Mouse (Mus musculus) liver, embryonic 11.5 days (tissue): ENCODE measurements at regions not wholly inside any gene's neighbourhood (a gene's known extent, or its start where the extent isn't known, plus 50 kb on each side); places are given as distances from the start of the nearest gene placed in this dataset.
"Not testable (repeated sequence)": the region's sequence is repeated elsewhere in the genome, so short reads cannot be mapped to it uniquely, and the experiment has no call there.

Experiments
- ATAC-seq: fragments of 200-750 bp; cut with Nextera tagmentation; replicated peaks from 2 replicates; pipeline ENCODE4 v1.8.0; 2017; ENCODE audit warnings: moderate number of reproducible peaks, mild to moderate bottlenecking, moderate TSS enrichment, moderate library complexity; ENCODE audit not compliant: low FRiP score
- DNase-seq: peaks from one replicate; pipeline ENCODE4 v3.0.0-alpha.2; 2017; ENCODE audit warnings: low spot score
- H3K27ac ChIP-seq: fragments of 300-500 bp; sonication (generic); 2 replicates; pipeline ENCODE4 v1.5.1; 2014; ENCODE audit warnings: mild to moderate bottlenecking, low read depth, low read length, control low read depth
- H3K27me3 ChIP-seq: fragments of 300-500 bp; sonication (generic); replicated peaks from 2 replicates; pipeline ENCODE4 v1.6.1; 2014; ENCODE audit warnings: low read length, mixed read lengths; ENCODE audit not compliant: control insufficient read depth, insufficient read depth
- H3K36me3 ChIP-seq: fragments of 300-500 bp; sonication (generic); 2 replicates; pipeline ENCODE4 v1.6.1; 2014; ENCODE audit warnings: mild to moderate bottlenecking, low read length, moderate library complexity, mixed read lengths; ENCODE audit not compliant: control insufficient read depth, insufficient read depth
- H3K4me1 ChIP-seq: fragments of 300-500 bp; sonication (generic); replicated peaks from 2 replicates; pipeline ENCODE4 v1.6.1; 2014; ENCODE audit warnings: low read length, mixed read lengths; ENCODE audit not compliant: control insufficient read depth, insufficient read depth
- H3K4me2 ChIP-seq: fragments of 300-500 bp; sonication (generic); 2 replicates; pipeline ENCODE4 v1.6.1; 2014; ENCODE audit warnings: mild to moderate bottlenecking, control low read depth, moderate library complexity
- H3K4me3 ChIP-seq: fragments of 300-500 bp; sonication (generic); 2 replicates; pipeline ENCODE4 v1.5.1; 2014; ENCODE audit warnings: low read depth, low read length, control low read depth
- H3K9ac ChIP-seq: fragments of 300-500 bp; sonication (generic); 2 replicates; pipeline ENCODE4 v1.6.1; 2014; ENCODE audit warnings: low read depth, low read length, control low read depth
- H3K9me3 ChIP-seq: fragments of 300-500 bp; sonication (generic); 2 replicates; pipeline ENCODE4 v1.6.1; 2016; ENCODE audit warnings: low read length, inconsistent platforms, mixed read lengths; ENCODE audit not compliant: control insufficient read depth
- WGBS: fragments of 180-500 bp; shearing (Covaris S2); extraction: QIAGEN DNeasy Blood & Tissue Kit; methylation state at CpG from one replicate; pipeline ENCODE4 v1.1.7; 2014; 5-methylcytosine and 5-hydroxymethylcytosine counted together

GRCm38 (mm10) chr1:136680173-136680572 lies 55.5 kb downstream of the Zfp281 start:
- Histone ChIP-seq H3K36me3 (no peaks in the 10 kb centered on the region), H3K9me3 (no peaks in the 10 kb centered on the region), H3K27me3 (no peaks in the 10 kb centered on the region), H3K4me2 (no peak overlapping the region), H3K4me1 (0 out of 2 replicates have a peak, but pooled peaks cover 3% of the 10 kb centered on the region), H3K9ac (no peak overlapping the region), H3K4me3 (no peak overlapping the region), H3K27ac (no peak overlapping the region)
- DNase-seq (no peak), ATAC-seq (no peak)
- WGBS, result 88% methylated on average over 3 of the region's 3 CpGs

DNA sequence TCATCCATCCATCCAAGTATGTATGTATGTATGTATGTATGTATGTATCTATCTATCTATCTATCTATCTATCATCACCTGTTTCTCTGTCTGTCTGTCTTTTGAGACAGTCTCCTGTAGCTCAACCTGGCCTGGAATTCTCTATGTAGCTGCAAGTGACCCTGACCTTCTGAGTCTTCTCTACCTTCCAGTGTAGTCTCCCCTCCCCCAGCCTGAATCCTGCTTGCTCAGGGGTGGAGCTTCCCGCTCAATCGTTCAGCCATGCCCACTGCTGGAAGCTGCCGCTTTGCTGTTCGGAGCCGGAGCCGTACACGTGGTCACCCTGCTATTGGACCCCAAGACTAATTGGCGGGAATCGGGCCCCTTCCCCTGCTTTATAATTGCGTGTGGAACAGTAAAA lies 57.6 kb downstream of the Zfp281 start:
- H3K27me3 ChIP-seq, H3K4me3 ChIP-seq, H3K4me2 ChIP-seq, H3K9me3 ChIP-seq, H3K4me1 ChIP-seq, H3K9ac ChIP-seq, H3K36me3 ChIP-seq, ATAC-seq, H3K27ac ChIP-seq, DNase-seq: not testable (repeated sequence)
- WGBS, result 60% methylated on average over 10 of the region's 10 CpGs

DNA sequence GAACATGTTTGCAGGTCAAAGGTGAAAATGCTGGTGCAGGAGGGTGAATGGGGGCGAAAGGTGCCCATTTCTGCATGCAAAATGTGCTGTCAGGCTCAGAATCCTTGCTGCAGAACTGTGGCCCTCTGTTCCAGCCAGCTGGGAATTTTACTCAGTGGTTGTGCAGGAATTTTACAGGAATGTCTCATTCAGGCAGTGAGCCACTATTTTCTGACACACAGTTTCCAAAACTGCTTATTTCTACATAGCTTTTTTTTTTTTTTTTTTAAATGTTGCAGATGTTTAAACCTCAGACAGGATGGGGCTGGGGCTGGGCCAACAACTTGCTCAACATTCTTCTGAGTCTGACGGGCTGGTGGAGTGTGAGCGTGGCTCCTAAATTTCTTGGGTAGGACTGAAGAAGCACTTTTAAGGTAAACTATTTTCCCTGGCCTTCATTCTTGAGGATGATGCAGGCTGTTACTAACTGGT lies 58.4 kb downstream of the Zfp281 start:
- no peaks in the 10 kb centered on the region for H3K4me1 ChIP-seq
- no peaks in the 10 kb centered on the region for H3K9me3 ChIP-seq
- no peak overlapping the region for H3K4me3 ChIP-seq
- no peaks in the 10 kb centered on the region for H3K36me3 ChIP-seq
- H3K27ac ChIP-seq, result no peak overlapping the region
- DNase-seq (no peak), ATAC-seq (no peak)
- H3K27me3 ChIP-seq, result no peaks in the 10 kb centered on the region
- no peak overlapping the region for H3K9ac ChIP-seq
- H3K4me2 ChIP-seq, result no peak overlapping the region
- 78% methylated on average over 3 of the region's 3 CpGs for WGBS

GRCm38 (mm10) chr1:136683561-136684131 lies 58.9 kb downstream of the Zfp281 start:
- ATAC-seq (no peak), DNase-seq (no peak)
- 75% methylated on average over 10 of the region's 10 CpGs for WGBS
- no peak overlapping the region for H3K9ac ChIP-seq
- H3K4me1 ChIP-seq, result no peaks in the 10 kb centered on the region
- no peak overlapping the region for H3K4me3 ChIP-seq
- H3K36me3 ChIP-seq, result no peaks in the 10 kb centered on the region
- H3K27me3 ChIP-seq, result no peaks in the 10 kb centered on the region
- no peak overlapping the region for H3K4me2 ChIP-seq
- no peak overlapping the region for H3K27ac ChIP-seq
- no peaks in the 10 kb centered on the region for H3K9me3 ChIP-seq

GRCm38 (mm10) chr1:136684481-136684880 lies 59.8 kb downstream of the Zfp281 start:
- Histone ChIP-seq H3K9me3 (no peaks in the 10 kb centered on the region), H3K27me3 (no peaks in the 10 kb centered on the region), H3K4me3 (no peak overlapping the region), H3K9ac (no peak overlapping the region), H3K36me3 (no peaks in the 10 kb centered on the region), H3K4me2 (no peak overlapping the region), H3K27ac (no peak overlapping the region), H3K4me1 (no peaks in the 10 kb centered on the region)
- DNase-seq (no peak), ATAC-seq (no peak)
- 84% methylated on average over 5 of the region's 5 CpGs for WGBS

DNA sequence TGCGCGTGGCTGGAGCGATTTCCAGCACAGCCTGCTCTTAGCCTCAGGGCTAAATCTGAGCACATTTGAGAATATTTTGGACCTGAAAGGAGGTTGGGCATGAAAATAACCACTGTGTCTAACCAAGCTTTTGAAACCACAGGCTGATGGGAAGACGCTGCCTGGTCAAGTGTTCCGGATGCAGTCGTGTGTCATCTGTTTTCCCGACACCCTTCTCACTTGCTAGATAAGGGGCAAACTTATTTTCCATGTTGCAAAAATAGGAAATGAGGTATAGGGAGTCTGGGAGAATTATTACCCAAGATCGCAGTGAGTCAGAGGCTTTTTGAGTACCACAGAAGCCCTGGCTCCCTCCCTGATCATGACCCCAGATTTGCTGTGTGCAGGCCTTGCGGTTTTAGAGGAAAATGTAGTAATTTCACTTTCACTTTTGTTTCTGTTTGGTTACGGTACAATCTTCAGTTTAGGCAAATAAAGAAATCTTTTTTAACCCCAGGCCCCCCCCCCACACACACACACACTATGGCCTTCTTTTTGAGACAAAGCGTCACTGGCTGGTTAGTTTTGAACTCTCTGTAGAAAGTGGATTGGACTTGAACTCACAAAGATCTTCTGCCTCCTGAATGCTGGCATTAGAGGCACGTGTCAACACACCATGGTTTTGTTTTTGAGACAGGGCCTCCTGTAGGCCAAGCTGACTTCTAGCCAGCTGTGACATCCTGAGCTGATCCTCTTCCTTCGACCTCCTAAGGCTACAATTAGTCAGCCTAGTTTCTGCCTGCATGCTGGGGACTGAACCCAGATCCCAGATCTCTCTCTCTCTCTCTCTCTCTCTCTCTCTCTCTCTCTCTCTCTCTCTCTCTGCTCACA lies 60.7 kb downstream of the Zfp281 start:
- ATAC-seq (peak; percentile 42), DNase-seq (no peak)
- peak overlapping the region; percentile 28 for H3K4me3 ChIP-seq
- H3K4me2 ChIP-seq, result peak overlapping the region; percentile 57
- no peaks in the 10 kb centered on the region for H3K9me3 ChIP-seq
- 52% methylated on average over 13 of the region's 13 CpGs for WGBS
- H3K9ac ChIP-seq, result peak overlapping the region; percentile 28; the same call in 1 of the 2 replicates
- H3K27ac ChIP-seq, result peak overlapping the region; percentile 41; the same call in 1 of the 2 replicates
- H3K27me3 ChIP-seq, result no peaks in the 10 kb centered on the region
- H3K4me1 ChIP-seq, result no peaks in the 10 kb centered on the region
- H3K36me3 ChIP-seq, result no peaks in the 10 kb centered on the region

DNA sequence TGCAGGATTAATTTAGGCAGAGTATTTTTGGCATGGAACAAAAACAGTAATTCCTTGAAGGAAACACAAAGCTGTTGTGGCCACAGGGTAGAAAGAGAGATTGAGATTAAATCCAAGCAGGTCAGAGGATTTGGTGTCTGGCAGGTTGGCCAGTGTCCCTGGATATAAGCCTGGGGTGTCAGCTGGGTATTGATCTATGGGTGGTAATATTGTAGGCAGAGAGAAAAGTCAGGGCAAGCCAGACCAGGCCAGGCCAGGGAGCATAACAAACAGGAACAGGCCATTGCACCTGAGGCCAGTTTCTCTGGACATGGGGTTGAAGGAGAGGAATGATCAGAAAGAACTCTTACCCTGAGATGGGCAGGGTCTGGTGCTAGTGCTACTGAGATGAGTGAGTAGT lies 61.8 kb downstream of the Zfp281 start:
- ATAC-seq (no peak), DNase-seq (no peak)
- no peaks in the 10 kb centered on the region for H3K36me3 ChIP-seq
- H3K9me3 ChIP-seq, result no peaks in the 10 kb centered on the region
- H3K9ac ChIP-seq, result no peak overlapping the region
- no peaks in the 10 kb centered on the region for H3K4me1 ChIP-seq
- no peak overlapping the region for H3K4me3 ChIP-seq
- H3K27ac ChIP-seq, result no peak overlapping the region
- no peak overlapping the region for H3K4me2 ChIP-seq
- H3K27me3 ChIP-seq, result no peaks in the 10 kb centered on the region

- Histone ChIP-seq H3K4me2 (no peak overlapping the region), H3K36me3 (no peaks in the 10 kb centered on the region), H3K27ac (no peak overlapping the region), H3K4me1 (0 out of 2 replicates have a peak, but pooled peaks cover 11% of the 10 kb centered on the region), H3K9ac (no peak overlapping the region), H3K4me3 (no peak overlapping the region), H3K9me3 (no peaks in the 10 kb centered on the region), H3K27me3 (no peaks in the 10 kb centered on the region)
- no peak for DNase-seq
- WGBS, result 38% methylated on average over 2 of the region's 2 CpGs
- no peak for ATAC-seq
These were observed 65.4 kb downstream of the Zfp281 start for GRCm38 (mm10) chr1:136690068-136690467.

DNA sequence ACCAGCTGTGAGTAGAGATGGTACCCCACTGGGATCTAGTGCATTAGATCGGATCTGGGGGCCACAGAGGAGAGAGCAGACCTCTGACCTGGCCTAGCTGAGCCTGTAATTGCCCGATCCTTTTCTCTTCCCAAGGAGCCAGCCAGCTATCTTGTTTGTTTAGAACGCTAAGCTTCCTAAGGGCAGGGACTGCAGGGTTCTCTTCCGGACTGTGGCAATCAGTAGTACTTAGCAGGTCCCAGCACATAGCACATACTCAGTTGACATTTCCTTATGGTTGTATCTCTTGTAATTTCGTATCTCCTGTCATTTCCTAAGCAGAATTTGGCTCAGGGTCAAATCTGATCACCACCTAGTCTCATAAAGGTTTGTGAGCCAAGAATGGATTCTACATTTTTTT lies 68.7 kb downstream of the Zfp281 start:
- WGBS, result 50% methylated on average over 5 of the region's 5 CpGs
- no peak overlapping the region for H3K4me3 ChIP-seq
- peaks cover 15% of the 10 kb centered on the region; the same call in 1 of the 2 replicates for H3K4me1 ChIP-seq
- no peaks in the 10 kb centered on the region for H3K9me3 ChIP-seq
- H3K9ac ChIP-seq, result no peak overlapping the region
- ATAC-seq, result no peak
- H3K36me3 ChIP-seq, result no peaks in the 10 kb centered on the region
- H3K27ac ChIP-seq, result no peak overlapping the region
- no peak for DNase-seq
- H3K27me3 ChIP-seq, result no peaks in the 10 kb centered on the region
- no peak overlapping the region for H3K4me2 ChIP-seq
